Mouse (Mus musculus): ENCODE data around the gene Gm43720.
A peak's percentile ranks its signal among the peaks of the same experiment; 100 is the strongest.

Gene Gm43720

GRCm38 (mm10) chr5:138279585-138280424 is at the start of gene Gm43720, which contains the start of the genes Gpc2 and Stag3:
Gm43720 (minus strand) TSS chr5:138279958.
Gpc2 (minus strand) TSS chr5:138280005.
Stag3 (plus strand) TSS chr5:138280240.
- no peak for DNase-seq (ENCODE audit: low read depth, low spot score)

DNA sequence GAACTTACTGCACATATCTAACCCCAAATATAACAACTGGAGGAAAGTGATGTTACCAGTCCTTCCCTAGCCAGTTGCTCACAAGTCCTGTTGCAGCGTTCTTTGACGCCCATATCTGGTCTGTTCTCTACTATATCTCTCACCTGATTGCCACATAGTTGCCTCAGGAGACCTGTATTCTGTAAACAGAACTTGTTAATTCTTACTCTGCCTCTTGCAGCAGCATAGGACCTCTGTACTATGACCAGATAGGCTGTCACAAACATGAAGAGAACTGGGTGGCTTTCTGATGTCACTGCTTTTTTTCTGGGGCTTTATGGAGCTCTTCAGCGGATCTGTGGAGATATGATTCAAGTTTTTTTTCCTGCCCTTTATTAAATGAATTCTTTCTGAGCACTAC is 33.0 kb upstream of the Gm43720 start:
- DNase-seq (ENCODE audit: low read depth, low spot score) = no peak

DNA sequence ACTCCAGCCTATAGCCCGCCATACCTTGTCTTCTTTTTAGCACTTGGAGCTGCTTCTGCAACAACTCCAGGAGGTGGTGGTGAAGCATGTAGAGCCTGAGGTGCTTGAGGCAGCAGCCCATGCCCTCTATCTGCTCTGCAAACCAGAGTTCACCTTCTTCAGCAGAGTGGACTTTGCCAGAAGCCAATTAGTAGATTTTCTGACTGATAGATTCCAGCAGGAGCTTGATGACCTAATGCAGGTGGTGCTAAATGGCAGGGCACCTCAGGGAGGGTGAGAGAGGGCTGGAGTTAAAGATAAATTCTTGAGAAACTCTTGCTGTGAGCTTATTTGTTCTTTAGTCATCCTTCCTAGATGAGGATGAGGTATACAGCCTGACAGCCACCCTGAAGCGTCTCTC is 19.9 kb upstream of the Gm43720 start:
- no peak for DNase-seq (ENCODE audit: low read depth, low spot score)

- no peak for DNase-seq (ENCODE audit: low read depth, low spot score)
Measured at GRCm38 (mm10) chr5:138294158-138294557, 14.4 kb upstream of the Gm43720 start.

- no peak for DNase-seq (ENCODE audit: low read depth, low spot score)
Measured at GRCm38 (mm10) chr5:138291638-138292037, 11.9 kb upstream of the Gm43720 start.

DNA sequence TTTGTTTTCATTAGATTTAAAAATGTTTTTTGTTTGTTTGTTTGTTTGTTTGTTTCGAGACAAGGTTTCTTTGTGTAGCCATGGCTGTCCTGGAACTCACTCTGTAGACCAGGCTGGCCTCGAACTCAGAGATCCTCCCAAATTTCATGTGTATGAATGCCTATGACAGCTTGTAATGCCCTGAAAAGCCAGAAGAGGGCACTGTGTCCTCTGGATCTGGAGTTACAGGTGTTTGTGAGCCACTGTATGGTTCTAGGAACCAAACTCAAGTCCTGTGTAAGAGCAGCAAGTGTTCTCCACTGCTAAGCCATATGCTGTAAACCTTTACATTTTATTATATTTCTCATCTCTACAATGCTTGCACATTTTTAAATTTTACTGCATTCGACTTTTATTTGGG is 8.1 kb upstream of the Gm43720 start:
- peak; percentile 36 for DNase-seq (ENCODE audit: low read depth, low spot score)

GRCm38 (mm10) chr5:138283540-138283939 is 3.8 kb upstream of the Gm43720 start:
- DNase-seq (ENCODE audit: low read depth, low spot score) = peak; percentile 48

DNA sequence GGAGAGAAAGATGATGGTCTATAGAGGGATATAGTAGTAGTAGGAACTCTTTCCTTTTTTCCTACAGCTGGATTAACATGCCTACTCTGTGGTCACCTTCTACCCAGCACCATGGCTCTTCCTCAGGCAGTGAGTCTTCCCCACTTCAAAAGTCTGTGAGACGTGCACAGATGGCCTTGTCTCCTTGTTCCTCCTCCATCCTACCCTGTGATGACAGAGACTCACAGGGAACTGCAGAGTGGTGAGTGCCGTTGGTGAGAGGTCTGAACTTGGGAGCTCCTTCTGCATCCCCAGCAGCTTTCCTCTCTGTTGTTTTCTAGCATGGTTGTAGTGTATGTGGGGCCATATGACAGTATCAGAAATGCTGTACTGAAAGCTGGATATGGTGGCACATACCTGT is 2.0 kb upstream of the Gm43720 start:
- no peak for DNase-seq (ENCODE audit: low read depth, low spot score)

- no peak for DNase-seq (ENCODE audit: low read depth, low spot score)
Measured at GRCm38 (mm10) chr5:138280829-138281228, 1.1 kb upstream of the Gm43720 start.

GRCm38 (mm10) chr5:138280425-138280768 is 639 bp upstream of the Gm43720 start:
- DNase-seq (ENCODE audit: low read depth, low spot score) = no peak

DNA sequence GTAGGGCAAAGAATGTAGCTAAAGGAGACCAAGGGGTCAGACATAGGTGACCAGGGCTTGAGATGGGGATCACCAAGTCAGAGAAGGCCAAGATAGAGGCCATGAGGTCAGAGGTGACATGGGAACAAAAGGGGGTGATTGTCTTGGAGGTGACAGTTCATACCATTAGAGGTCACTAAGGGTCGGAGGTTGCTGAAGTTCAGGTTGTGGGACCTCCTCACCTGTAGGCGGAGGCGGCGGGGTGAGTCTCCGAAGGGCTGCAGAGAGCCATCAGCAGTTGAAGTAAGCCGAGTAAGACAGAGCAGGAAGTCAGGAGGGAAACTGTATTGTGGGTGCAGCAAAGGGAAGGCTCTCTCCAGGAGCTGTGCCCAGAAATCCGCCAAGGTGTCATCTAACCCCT is 1.8 kb downstream of the Gm43720 start:
- no peak for DNase-seq (ENCODE audit: low read depth, low spot score)

GRCm38 (mm10) chr5:138275216-138276050 is 4.3 kb downstream of the Gm43720 start:
- no peak for DNase-seq (ENCODE audit: low read depth, low spot score)

- no peak for DNase-seq (ENCODE audit: low read depth, low spot score)
Measured at GRCm38 (mm10) chr5:138274186-138274585, 5.6 kb downstream of the Gm43720 start.

- no peak for DNase-seq (ENCODE audit: low read depth, low spot score)
Measured at GRCm38 (mm10) chr5:138272409-138272923, 7.3 kb downstream of the Gm43720 start, which contains the start of gene Gal3st4. Gal3st4 (minus strand) TSS chr5:138272840.

DNA sequence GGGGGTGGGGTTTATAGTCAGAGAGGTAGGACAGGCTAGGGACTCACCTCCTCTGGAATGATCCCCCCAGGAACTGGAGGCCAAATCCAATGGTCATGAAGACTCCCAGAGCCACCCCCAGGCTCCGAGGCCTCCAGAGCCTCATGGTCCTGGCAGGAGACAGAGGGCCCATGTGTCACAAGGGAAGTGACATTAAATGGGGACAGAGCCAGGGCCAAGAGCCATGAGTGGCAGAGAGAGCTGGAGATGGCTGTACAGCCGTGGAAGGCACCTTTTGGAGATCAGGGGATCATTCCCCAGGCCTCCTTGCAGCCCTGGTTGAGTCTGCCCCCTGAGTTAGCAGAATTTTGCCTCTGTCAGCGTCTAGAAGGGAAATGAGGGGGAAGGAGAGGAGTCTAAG is 8.5 kb downstream of the Gm43720 start:
- DNase-seq (ENCODE audit: low read depth, low spot score) = no peak

GRCm38 (mm10) chr5:138268980-138269379 is 10.8 kb downstream of the Gm43720 start:
- DNase-seq (ENCODE audit: low read depth, low spot score) = no peak

DNA sequence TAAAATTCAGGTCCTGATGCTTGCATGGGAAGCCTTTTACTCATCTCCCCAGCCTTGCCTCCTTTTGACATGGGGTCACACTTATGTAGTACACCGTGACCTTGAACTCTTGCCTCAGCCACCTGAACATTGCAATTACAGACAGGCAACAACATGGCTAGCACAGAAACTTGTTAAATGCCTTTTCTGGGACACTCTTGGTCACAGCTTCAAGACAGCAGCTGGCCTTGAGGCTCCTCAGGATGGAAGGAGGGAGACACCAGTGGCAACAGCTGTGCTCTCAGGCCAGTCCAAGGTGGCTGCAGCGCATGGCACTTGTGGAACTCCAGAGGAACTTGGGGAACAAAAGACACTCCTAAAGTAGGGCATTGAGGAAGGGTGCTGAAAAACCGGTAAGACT is 12.6 kb downstream of the Gm43720 start:
- no peak for DNase-seq (ENCODE audit: low read depth, low spot score)

DNA sequence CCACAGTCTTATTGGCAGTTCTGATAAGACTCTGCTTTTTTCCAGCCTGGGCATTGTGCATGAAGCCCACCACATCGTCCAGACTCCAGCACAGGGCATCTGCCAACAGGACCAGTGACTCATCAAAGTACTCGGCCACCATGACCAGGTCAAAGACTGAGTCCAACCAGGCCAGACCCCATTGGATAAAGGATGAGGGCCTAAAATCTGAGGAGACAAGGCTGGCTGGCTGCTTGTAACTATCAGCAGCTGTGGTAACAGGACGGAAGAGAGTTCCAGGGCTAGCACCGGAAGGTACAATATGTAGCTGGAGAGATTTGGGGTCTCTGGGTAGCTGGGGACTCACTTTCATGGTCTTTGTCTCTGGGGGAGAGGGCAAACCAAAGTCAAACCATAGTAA is 14.0 kb downstream of the Gm43720 start:
- DNase-seq (ENCODE audit: low read depth, low spot score) = no peak

DNA sequence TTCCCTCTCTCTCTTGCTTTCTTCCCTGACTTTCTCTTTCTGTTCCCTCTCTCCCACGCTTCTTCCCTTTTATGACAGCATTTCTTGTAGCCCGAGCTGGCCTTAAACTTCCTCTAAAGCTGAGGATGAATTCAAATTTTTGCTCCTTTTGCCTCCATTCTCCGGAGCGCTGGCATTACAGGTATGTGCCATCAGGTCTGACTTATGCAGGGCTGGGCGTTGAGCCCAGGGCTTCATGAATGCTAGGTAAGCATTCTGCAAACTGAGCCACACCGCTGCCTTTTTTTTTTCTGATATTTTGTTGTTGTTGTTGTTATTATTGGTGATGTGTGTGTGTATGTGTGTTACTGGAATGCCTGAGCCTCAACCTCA is 15.6 kb downstream of the Gm43720 start:
- no peak for DNase-seq (ENCODE audit: low read depth, low spot score)

DNA sequence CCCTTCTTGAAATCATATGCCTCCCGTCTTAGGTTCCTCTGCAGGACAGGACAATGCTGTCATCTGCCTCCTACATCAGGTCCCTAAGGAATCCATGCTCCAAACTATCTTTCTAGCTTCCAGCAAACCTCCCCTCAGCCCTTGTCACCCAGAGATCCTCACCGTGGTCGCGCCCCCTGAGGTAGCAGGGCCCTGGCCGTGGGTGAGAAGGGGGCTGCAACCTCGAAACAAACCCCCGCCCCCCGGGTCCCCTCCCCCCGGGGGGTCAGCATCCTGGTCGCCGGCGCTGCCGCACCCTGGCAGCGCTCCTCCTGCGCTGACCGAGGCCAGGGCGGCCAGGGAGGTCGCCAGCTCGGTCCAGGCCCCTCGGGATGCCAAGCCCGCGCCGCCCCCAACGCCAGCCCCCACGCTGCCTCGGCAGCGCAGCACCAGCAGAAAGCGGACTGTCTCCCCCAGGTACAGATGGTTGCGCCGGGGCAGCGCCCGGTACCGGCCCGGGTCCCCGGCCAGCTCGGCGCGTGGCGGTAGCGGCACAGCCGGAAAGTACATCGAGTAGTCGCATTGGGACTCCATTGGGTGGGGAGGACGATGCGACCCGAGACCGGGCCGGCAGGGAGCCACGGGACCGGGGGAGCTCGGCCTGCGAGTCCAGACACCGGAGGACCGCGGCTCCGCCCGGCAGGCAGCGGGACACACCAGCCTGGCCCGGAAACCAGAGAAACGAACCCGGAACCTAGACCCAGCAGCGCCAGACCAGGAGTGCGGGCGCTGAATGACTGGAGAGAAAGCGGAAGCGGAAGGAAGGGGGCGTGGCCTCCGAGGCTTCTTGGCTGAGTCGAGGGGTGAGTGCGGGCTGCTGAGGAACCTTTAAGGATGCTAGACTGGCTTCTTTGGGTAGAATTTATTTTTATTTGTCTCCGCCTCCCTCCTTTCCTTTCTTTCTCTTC is 16.2 kb downstream of the Gm43720 start, which contains the start of gene BC037034:
Gene BC037034 (minus strand): TSS at position 774 of the 947 bp plus-strand sequence.
- peak; percentile 95 for DNase-seq (ENCODE audit: low read depth, low spot score)

DNA sequence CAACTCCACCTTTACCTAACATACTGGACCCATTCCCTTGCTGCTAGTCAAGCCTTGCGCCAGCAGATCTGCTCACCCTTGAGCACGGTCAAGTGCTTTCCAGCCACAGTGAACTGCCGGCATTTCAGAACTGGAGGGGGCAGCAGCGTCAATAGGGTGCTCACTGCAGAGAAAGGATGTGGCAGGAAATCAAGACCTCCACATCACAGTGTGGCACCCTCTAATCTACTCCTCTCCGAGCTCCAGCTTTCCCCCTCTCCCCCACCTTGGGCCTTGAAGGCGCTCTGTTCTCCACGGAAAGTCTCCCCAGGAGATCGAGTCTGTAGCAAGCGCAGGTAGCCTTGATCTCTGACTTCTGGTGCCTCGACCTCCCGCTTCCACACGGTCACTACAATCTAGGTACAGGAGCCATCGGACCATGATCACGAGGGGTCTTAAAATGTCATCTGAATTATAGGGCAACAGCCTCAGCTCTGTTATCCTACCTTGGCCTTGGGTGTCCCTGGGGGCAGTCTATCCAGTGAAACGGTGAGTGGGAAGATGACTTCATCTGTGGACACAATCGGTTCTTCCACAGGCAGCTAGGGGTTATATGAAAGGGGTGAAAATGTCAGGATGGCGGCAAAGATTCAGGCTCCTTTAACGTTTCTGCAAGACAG is 17.0 kb downstream of the Gm43720 start:
- no peak for DNase-seq (ENCODE audit: low read depth, low spot score)

Data from A20 (cell line).